Mouse (Mus musculus) spleen, adult 2 months (tissue): ENCODE results near the gene Cbfa2t3.

Experiments
- CTCF ChIP-seq: fragments of 200-500 bp; IDR thresholded peaks from 2 replicates; pipeline ENCODE4 v1.5.1; 2011; ENCODE audit warnings: mild to moderate bottlenecking, inconsistent platforms; ENCODE audit not compliant: insufficient read depth, insufficient read length, insufficient replicate concordance; ENCODE audit errors: extremely low read depth
- POLR2A ChIP-seq: fragments of 200-500 bp; IDR thresholded peaks from 2 replicates; pipeline ENCODE4 v1.6.1; 2011; ENCODE audit warnings: low read depth, low read length, inconsistent platforms

GRCm38 (mm10) chr8:122639521-122640248 lies 59.2 kb downstream of the Cbfa2t3 start:
- TF ChIP-seq CTCF (no peak), POLR2A (no peak)
